Mouse (Mus musculus): ENCODE measurements around the gene Gm2244.
A peak's percentile ranks its signal among the peaks of the same experiment; 100 is the strongest.
"Not testable (repeated sequence)": the region's sequence is repeated elsewhere in the genome, so short reads cannot be mapped to it uniquely, and the experiment has no call there.

The Gm2244 gene

DNA sequence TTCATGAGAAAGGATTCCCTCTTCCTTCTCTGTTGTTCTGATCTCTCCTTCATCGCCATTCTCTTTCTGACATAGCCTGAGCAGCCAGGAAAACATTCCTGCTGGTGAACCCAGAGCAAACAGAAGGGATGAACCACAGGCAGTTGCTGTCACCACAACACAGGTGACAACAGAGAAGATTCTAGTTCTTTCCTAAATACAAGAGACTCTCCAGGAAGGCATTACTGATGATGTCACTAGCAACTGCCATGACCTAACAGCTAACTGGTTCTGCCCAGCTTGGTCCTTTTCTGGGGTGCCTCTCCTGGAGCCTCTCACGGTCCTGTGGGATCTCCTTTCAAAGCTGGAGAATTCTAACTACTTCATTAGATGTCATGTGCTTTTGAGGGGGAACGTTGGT is at the start of gene Gm2244:
Gm2244 (minus strand) TSS at position 101 of the 400 bp plus-strand sequence.
- DNase-seq (ENCODE audit: low spot score in 2 of 2): not testable (repeated sequence)

GRCm38 (mm10) chr14:19584804-19585667 is 35.3 kb upstream of the Gm2244 start, which contains the start of gene Gm2237:
Gene Gm2237 (minus strand): TSS chr14:19585135.
- DNase-seq (ENCODE audit: low spot score in 2 of 2): peak; percentile 28 to 55
